Mouse (Mus musculus) cerebral cortex, adult 2 months (tissue): Measurements from ENCODE around the gene Dnajc14.

Source experiments
- WGBS: fragments of 180-500 bp; shearing (Covaris S2); methylation state at CpG from one replicate; pipeline ENCODE4 v1.1.7; 2018; 5-methylcytosine and 5-hydroxymethylcytosine counted together

The Dnajc14 gene

GRCm38 (mm10) chr10:128821358-128822056, 17.6 kb downstream of the Dnajc14 start, which contains the start of gene Ormdl2:
Gene Ormdl2 (minus strand): TSS chr10:128821645.
- WGBS: under 1% methylated on average over 46 of the region's 46 CpGs

- WGBS: 2% methylated on average over 13 of the region's 13 CpGs
Measured at GRCm38 (mm10) chr10:128822135-128822534, 18.3 kb downstream of the Dnajc14 start.

GRCm38 (mm10) chr10:128823087-128823486, 19.2 kb downstream of the Dnajc14 start:
- 62% methylated on average over 4 of the region's 4 CpGs for WGBS

GRCm38 (mm10) chr10:128823821-128824220, 20.0 kb downstream of the Dnajc14 start:
- WGBS: 95% methylated on average over 9 of the region's 9 CpGs

GRCm38 (mm10) chr10:128843260-128843659, 39.4 kb downstream of the Dnajc14 start:
- WGBS: 94% methylated on average over 5 of the region's 5 CpGs

DNA sequence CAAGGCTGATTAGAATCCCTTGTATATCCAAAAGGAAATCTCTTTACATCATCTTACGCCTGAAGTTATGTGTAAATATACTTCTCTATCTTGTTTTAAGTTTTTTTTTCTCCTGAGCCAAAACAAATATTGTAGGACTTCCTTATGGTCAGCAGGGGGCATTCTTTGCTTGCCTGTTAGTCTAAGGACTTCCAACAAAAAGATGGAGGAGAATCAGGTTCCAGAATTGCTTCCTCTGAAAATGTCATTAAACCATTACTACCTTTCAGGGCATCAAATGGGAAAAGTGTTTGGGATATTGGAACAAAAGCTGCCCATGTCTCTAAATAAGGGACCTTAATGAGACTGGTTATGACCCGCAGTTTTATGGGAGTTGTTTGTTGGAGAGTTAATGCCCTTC, 41.7 kb downstream of the Dnajc14 start:
- 44% methylated on average over 2 of the region's 2 CpGs for WGBS

GRCm38 (mm10) chr10:128846664-128847063, 42.8 kb downstream of the Dnajc14 start:
- WGBS: 93% methylated on average over 4 of the region's 4 CpGs

DNA sequence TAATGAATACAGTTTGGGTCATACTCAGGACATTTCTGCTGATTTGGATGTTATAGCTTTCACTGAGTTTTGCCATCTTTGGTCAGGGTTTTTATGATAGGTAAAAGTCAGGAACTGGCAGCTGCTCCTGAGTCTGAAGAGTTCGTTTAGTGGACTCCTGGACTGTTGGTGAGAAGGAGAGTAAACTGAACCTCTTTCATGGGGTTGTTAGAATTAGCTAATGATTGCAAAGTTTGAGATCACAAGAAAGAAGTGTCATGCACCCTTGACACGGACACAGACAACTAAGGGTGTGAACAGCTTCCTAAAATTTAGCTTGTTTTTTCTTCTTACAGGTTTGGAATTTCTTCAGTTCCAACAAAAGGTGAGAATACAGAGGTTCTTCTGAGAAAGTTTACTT, 44.6 kb downstream of the Dnajc14 start:
- 82% methylated on average over 2 of the region's 2 CpGs for WGBS

DNA sequence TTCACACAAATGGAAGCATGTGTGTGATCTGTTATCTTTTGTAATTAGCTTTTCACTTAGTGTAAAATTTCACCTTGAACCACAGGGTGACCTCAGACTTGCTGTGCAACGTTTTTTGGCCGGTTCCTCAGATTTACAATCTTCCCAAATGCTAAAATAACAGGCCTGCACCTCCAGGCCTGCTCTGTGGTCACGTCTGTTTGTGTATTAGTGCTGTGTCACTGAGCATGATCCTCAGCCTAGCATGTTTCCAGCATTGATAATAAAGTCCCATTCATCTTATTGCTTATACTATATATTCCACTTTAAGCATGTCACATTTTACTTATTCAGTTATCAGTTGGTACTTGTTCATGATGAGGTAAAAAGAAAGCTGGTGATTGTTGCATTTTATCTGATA, 46.5 kb downstream of the Dnajc14 start:
- 80% methylated on average over 3 of the region's 3 CpGs for WGBS

DNA sequence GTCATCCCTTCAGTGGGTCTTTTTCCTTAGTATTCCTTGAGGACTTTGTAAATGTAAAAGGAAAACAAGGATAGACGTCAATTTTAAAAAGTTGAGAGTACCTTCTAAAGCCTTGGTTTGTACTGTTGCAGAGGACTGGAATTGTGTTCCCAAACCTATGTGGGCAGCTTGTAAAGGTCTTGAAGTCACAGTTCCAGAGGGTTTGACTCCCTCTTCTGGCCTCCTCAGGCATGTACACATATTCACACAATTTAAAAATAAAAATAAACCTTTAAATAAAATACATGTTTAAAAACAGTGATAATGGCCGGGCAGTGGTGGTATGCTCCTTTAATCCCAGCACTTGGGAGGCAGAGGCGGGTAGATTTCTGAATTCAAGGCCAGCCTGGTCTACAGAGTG, 62.2 kb downstream of the Dnajc14 start:
- 73% methylated on average over 3 of the region's 3 CpGs for WGBS

DNA sequence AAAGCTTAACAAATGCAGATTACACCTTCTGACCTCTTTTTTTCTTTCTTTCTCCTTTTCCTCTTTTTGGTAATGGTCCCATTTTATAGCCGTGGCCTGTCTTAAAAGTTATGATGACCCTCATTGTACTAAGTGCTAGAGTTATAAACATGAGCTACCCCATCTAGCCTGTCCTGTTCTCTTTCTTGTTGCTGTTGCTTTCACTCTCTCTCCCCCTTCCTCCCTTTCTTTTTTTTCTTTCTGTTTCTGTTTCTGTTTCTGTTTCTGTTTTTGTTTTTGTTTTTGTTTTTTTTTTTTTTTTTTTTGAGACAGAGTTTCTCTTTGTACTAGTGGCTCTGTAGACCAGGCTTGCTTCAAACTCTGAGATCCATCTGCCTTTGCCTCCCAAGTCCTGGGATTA, 62.7 kb downstream of the Dnajc14 start:
- WGBS: 77% methylated on average over 1 of the region's 1 CpGs
